Mouse (Mus musculus): ENCODE measurements around the gene Pcdh9. TPM values are rescaled to one million over a fixed set of nuclear protein-coding genes. Genes with fewer than 3 reads are reported as not detected.

Pcdh9 gene
- polyA plus RNA-seq, 1 experiment from 2014 or later = 27.5 TPM

DNA sequence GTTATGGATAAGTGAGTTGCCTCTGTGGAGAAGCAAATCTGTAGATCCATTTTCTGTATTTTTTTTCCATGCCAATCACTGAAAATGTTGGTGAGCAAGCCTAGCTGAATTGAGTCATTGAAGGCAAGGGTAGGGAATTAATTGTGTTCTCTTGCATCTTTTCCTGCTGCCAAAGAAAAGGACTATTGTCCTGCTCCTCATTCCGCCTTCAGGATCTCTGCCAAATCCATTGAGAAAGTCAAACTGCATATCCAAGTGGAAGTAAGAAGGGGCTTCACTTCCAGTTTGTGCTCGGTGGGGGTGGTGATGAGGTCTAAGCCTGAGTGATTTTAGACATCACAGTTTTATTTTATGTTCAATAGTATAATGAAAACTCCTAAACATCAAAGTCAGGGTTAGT lies 105.4 kb downstream of the Pcdh9 start:
- 33% methylated on average over 2 of the region's 2 CpGs for WGBS
- no peaks in the 10 kb centered on the region for H3K9me3 ChIP-seq (replicated peaks; ENCODE audit: control insufficient read depth, low read length)
- H3K4me3 ChIP-seq (ENCODE audit: low read depth, low read length) = no peak overlapping the region
- H3K27me3 ChIP-seq (ENCODE audit: control insufficient read depth, insufficient read depth, low read length) = no peaks in the 10 kb centered on the region
- H3K27ac ChIP-seq (replicated peaks; ENCODE audit: low read depth, low read length) = no peak overlapping the region
- ATAC-seq (replicated peaks; ENCODE audit: insufficient number of reproducible peaks, low FRiP score, low TSS enrichment, low read depth) = no peak
- H3K4me1 ChIP-seq (ENCODE audit: control insufficient read depth, insufficient read depth, low read length) = no peaks in the 10 kb centered on the region
- H3K4me2 ChIP-seq (ENCODE audit: low read depth, low read length) = no peak overlapping the region
- DNase-seq (ENCODE audit: low spot score) = no peak
- H3K36me3 ChIP-seq (replicated peaks; ENCODE audit: control insufficient read depth, insufficient read depth, low read depth, low read length) = no peaks in the 10 kb centered on the region
- H3K9ac ChIP-seq (replicated peaks; ENCODE audit: low read length) = no peak overlapping the region

GRCm38 (mm10) chr14:93762855-93763254 lies 127.6 kb downstream of the Pcdh9 start:
- no peak for DNase-seq (ENCODE audit: low spot score)
- no peak overlapping the region for H3K27ac ChIP-seq (replicated peaks; ENCODE audit: low read depth, low read length)
- H3K9me3 ChIP-seq (replicated peaks; ENCODE audit: control insufficient read depth, low read length) = no peaks in the 10 kb centered on the region
- no peak overlapping the region for H3K4me3 ChIP-seq (ENCODE audit: low read depth, low read length)
- no peaks in the 10 kb centered on the region for H3K4me1 ChIP-seq (ENCODE audit: control insufficient read depth, insufficient read depth, low read length)
- 76% methylated on average over 2 of the region's 2 CpGs for WGBS
- no peak for ATAC-seq (replicated peaks; ENCODE audit: insufficient number of reproducible peaks, low FRiP score, low TSS enrichment, low read depth)
- no peak overlapping the region for H3K4me2 ChIP-seq (ENCODE audit: low read depth, low read length)
- H3K27me3 ChIP-seq (ENCODE audit: control insufficient read depth, insufficient read depth, low read length) = no peaks in the 10 kb centered on the region
- no peak overlapping the region for H3K9ac ChIP-seq (replicated peaks; ENCODE audit: low read length)
- H3K36me3 ChIP-seq (replicated peaks; ENCODE audit: control insufficient read depth, insufficient read depth, low read depth, low read length) = no peaks in the 10 kb centered on the region

- DNase-seq (ENCODE audit: low spot score) (peak; percentile 18), ATAC-seq (replicated peaks; ENCODE audit: insufficient number of reproducible peaks, low FRiP score, low TSS enrichment, low read depth) (no peak)
- no peak overlapping the region for H3K4me3 ChIP-seq (ENCODE audit: low read depth, low read length)
- no peak overlapping the region for H3K27ac ChIP-seq (replicated peaks; ENCODE audit: low read depth, low read length)
- WGBS = 72% methylated on average over 10 of the region's 10 CpGs
- no peaks in the 10 kb centered on the region for H3K4me1 ChIP-seq (ENCODE audit: control insufficient read depth, insufficient read depth, low read length)
- no peak overlapping the region for H3K4me2 ChIP-seq (ENCODE audit: low read depth, low read length)
- H3K9me3 ChIP-seq (replicated peaks; ENCODE audit: control insufficient read depth, low read length) = no peaks in the 10 kb centered on the region
- H3K9ac ChIP-seq (replicated peaks; ENCODE audit: low read length) = no peak overlapping the region
- no peaks in the 10 kb centered on the region for H3K27me3 ChIP-seq (ENCODE audit: control insufficient read depth, insufficient read depth, low read length)
- H3K36me3 ChIP-seq (replicated peaks; ENCODE audit: control insufficient read depth, insufficient read depth, low read depth, low read length) = no peaks in the 10 kb centered on the region
Measured at GRCm38 (mm10) chr14:93734077-93734673, 156.3 kb downstream of the Pcdh9 start.

- H3K9me3 ChIP-seq (replicated peaks; ENCODE audit: control insufficient read depth, low read length) = no peaks in the 10 kb centered on the region
- H3K27me3 ChIP-seq (ENCODE audit: control insufficient read depth, insufficient read depth, low read length) = no peaks in the 10 kb centered on the region
- no peaks in the 10 kb centered on the region for H3K36me3 ChIP-seq (replicated peaks; ENCODE audit: control insufficient read depth, insufficient read depth, low read depth, low read length)
- H3K4me2 ChIP-seq (ENCODE audit: low read depth, low read length) = no peak overlapping the region
- no peak overlapping the region for H3K4me3 ChIP-seq (ENCODE audit: low read depth, low read length)
- H3K9ac ChIP-seq (replicated peaks; ENCODE audit: low read length) = no peak overlapping the region
- H3K4me1 ChIP-seq (ENCODE audit: control insufficient read depth, insufficient read depth, low read length) = no peaks in the 10 kb centered on the region
- H3K27ac ChIP-seq (replicated peaks; ENCODE audit: low read depth, low read length) = no peak overlapping the region
- ATAC-seq (replicated peaks; ENCODE audit: insufficient number of reproducible peaks, low FRiP score, low TSS enrichment, low read depth) = no peak
- 83% methylated on average over 1 of the region's 1 CpGs for WGBS
- no peak for DNase-seq (ENCODE audit: low spot score)
Measured at GRCm38 (mm10) chr14:93725798-93726197, 164.7 kb downstream of the Pcdh9 start.

GRCm38 (mm10) chr14:93719208-93719607 lies 171.3 kb downstream of the Pcdh9 start:
- H3K4me2 ChIP-seq (ENCODE audit: low read depth, low read length) = no peak overlapping the region
- WGBS = 77% methylated on average over 1 of the region's 1 CpGs
- H3K27me3 ChIP-seq (ENCODE audit: control insufficient read depth, insufficient read depth, low read length) = no peaks in the 10 kb centered on the region
- no peak overlapping the region for H3K4me3 ChIP-seq (ENCODE audit: low read depth, low read length)
- DNase-seq (ENCODE audit: low spot score) = no peak
- no peaks in the 10 kb centered on the region for H3K36me3 ChIP-seq (replicated peaks; ENCODE audit: control insufficient read depth, insufficient read depth, low read depth, low read length)
- no peaks in the 10 kb centered on the region for H3K9me3 ChIP-seq (replicated peaks; ENCODE audit: control insufficient read depth, low read length)
- H3K27ac ChIP-seq (replicated peaks; ENCODE audit: low read depth, low read length) = no peak overlapping the region
- no peaks in the 10 kb centered on the region for H3K4me1 ChIP-seq (ENCODE audit: control insufficient read depth, insufficient read depth, low read length)
- H3K9ac ChIP-seq (replicated peaks; ENCODE audit: low read length) = no peak overlapping the region
- no peak for ATAC-seq (replicated peaks; ENCODE audit: insufficient number of reproducible peaks, low FRiP score, low TSS enrichment, low read depth)

- no peak overlapping the region for H3K9ac ChIP-seq (replicated peaks; ENCODE audit: low read length)
- H3K4me2 ChIP-seq (ENCODE audit: low read depth, low read length) = no peak overlapping the region
- DNase-seq (ENCODE audit: low spot score) = no peak
- H3K9me3 ChIP-seq (replicated peaks; ENCODE audit: control insufficient read depth, low read length) = no peaks in the 10 kb centered on the region
- H3K4me1 ChIP-seq (ENCODE audit: control insufficient read depth, insufficient read depth, low read length) = no peaks in the 10 kb centered on the region
- no peaks in the 10 kb centered on the region for H3K27me3 ChIP-seq (ENCODE audit: control insufficient read depth, insufficient read depth, low read length)
- H3K36me3 ChIP-seq (replicated peaks; ENCODE audit: control insufficient read depth, insufficient read depth, low read depth, low read length) = no peaks in the 10 kb centered on the region
- no peak overlapping the region for H3K27ac ChIP-seq (replicated peaks; ENCODE audit: low read depth, low read length)
- H3K4me3 ChIP-seq (ENCODE audit: low read depth, low read length) = no peak overlapping the region
- 73% methylated on average over 12 of the region's 12 CpGs for WGBS
- ATAC-seq (replicated peaks; ENCODE audit: insufficient number of reproducible peaks, low FRiP score, low TSS enrichment, low read depth) = no peak
Measured at GRCm38 (mm10) chr14:93713250-93713935, 177.1 kb downstream of the Pcdh9 start.

GRCm38 (mm10) chr14:93708651-93709050 lies 181.8 kb downstream of the Pcdh9 start:
- Histone ChIP-seq H3K4me1 (ENCODE audit: control insufficient read depth, insufficient read depth, low read length) (no peaks in the 10 kb centered on the region), H3K27me3 (ENCODE audit: control insufficient read depth, insufficient read depth, low read length) (no peaks in the 10 kb centered on the region), H3K4me2 (ENCODE audit: low read depth, low read length) (no peak overlapping the region), H3K9ac (replicated peaks; ENCODE audit: low read length) (no peak overlapping the region), H3K4me3 (ENCODE audit: low read depth, low read length) (no peak overlapping the region), H3K9me3 (replicated peaks; ENCODE audit: control insufficient read depth, low read length) (no peaks in the 10 kb centered on the region), H3K27ac (replicated peaks; ENCODE audit: low read depth, low read length) (no peak overlapping the region), H3K36me3 (replicated peaks; ENCODE audit: control insufficient read depth, insufficient read depth, low read depth, low read length) (no peaks in the 10 kb centered on the region)
- no peak for ATAC-seq (replicated peaks; ENCODE audit: insufficient number of reproducible peaks, low FRiP score, low TSS enrichment, low read depth)
- DNase-seq (ENCODE audit: low spot score) = no peak
- 72% methylated on average over 3 of the region's 3 CpGs for WGBS

GRCm38 (mm10) chr14:93701385-93702101 lies 188.9 kb downstream of the Pcdh9 start:
- no peak overlapping the region for H3K4me2 ChIP-seq (ENCODE audit: low read depth, low read length)
- no peaks in the 10 kb centered on the region for H3K4me1 ChIP-seq (ENCODE audit: control insufficient read depth, insufficient read depth, low read length)
- ATAC-seq (replicated peaks; ENCODE audit: insufficient number of reproducible peaks, low FRiP score, low TSS enrichment, low read depth) (no peak), DNase-seq (ENCODE audit: low spot score) (no peak)
- no peaks in the 10 kb centered on the region for H3K36me3 ChIP-seq (replicated peaks; ENCODE audit: control insufficient read depth, insufficient read depth, low read depth, low read length)
- H3K9me3 ChIP-seq (replicated peaks; ENCODE audit: control insufficient read depth, low read length) = no peaks in the 10 kb centered on the region
- no peak overlapping the region for H3K27ac ChIP-seq (replicated peaks; ENCODE audit: low read depth, low read length)
- no peaks in the 10 kb centered on the region for H3K27me3 ChIP-seq (ENCODE audit: control insufficient read depth, insufficient read depth, low read length)
- 64% methylated on average over 12 of the region's 12 CpGs for WGBS
- H3K4me3 ChIP-seq (ENCODE audit: low read depth, low read length) = no peak overlapping the region
- H3K9ac ChIP-seq (replicated peaks; ENCODE audit: low read length) = no peak overlapping the region
